Mouse (Mus musculus) gonadal fat pad, adult 2 months (tissue): ENCODE measurements around the gene Kdm4b. TPM values are rescaled to one million over a fixed set of nuclear protein-coding genes. Genes with fewer than 3 reads are reported as not detected.
A peak's percentile ranks its signal among the peaks of the same experiment; 100 is the strongest.

Source experiments
- DNase-seq: peaks from one replicate; pipeline ENCODE4 v3.0.0-alpha.2; 2012; ENCODE audit warnings: low read depth
- polyA plus RNA-seq: library from polyadenylated mRNA; depleted of rRNA; stranded (reverse); fragments of >200 nt; gene quantifications from 2 replicates; pipeline ENCODE4 v1.2.3, GENCODE M21; 2012; rRNA removed

Kdm4b gene
- 50.5 and 51.0 TPM in 2 replicates for polyA plus RNA-seq

GRCm38 (mm10) chr17:56325450-56326152, at the start of gene Kdm4b:
Kdm4b (plus strand) TSS chr17:56326062.
- DNase-seq: peak; percentile 94

DNA sequence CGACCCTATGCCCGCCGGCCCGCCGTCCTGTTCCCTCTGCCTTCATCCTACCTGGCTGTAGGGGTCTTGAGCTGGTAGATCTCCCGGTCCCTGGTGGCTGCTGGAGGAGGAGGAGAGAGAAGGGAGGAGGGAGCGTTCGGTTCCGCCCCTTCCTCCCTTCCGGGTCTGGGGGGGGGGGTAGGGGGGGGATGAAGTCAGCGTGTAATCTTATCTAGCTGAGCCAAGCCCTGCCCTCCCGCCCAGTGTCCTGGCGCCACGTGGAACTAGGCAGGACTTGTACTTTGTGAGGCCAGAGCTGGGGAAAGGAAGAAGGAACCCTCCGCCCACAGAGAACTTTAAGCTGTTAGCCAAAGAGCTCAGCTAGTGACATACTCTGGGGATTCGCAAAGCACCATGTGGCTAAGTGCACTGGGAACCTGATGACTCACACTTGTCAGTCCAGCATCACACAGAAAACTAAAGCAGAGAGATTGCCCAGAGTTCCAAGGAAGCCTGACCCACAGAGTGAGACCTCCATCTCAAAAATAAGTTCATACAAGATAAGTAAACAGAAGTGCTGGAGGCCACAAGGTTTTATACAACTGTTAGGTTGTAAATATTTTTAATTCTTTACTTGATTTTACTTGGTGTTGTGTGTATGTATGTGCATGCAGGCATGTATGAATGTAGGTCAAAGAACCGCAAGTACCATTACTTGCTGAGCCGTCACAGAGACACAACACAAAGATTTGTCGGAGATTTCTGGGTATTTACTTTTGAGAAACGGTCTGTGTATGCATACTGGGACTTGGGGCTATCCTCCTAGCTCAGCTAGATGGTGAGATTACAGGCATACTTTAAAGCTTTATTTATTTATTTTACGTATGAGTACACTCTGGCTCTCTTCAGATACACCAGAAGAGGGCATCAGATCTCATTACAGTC, 49.0 kb upstream of the Kdm4b start, which contains the start of gene Ticam1:
Gene Ticam1 (minus strand): TSS at position 144 of the 924 bp plus-strand sequence.
- peak; percentile 83 for DNase-seq

DNA sequence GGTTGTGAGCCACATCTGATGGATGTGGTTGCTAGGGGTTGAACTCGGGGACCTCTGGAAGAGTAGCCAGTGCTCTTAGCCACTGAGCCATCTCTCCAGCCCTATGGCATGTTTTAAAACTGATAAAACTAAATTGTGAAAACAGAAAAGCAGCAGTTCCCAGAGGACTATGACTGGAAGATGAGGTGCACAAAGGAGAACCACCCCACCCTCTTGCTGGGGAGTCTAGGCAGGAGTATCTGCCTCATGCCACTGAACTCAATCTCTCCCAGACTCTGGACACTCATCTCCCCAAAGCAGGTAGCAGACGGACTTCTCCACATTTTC, 48.3 kb upstream of the Kdm4b start:
- DNase-seq: no peak

DNA sequence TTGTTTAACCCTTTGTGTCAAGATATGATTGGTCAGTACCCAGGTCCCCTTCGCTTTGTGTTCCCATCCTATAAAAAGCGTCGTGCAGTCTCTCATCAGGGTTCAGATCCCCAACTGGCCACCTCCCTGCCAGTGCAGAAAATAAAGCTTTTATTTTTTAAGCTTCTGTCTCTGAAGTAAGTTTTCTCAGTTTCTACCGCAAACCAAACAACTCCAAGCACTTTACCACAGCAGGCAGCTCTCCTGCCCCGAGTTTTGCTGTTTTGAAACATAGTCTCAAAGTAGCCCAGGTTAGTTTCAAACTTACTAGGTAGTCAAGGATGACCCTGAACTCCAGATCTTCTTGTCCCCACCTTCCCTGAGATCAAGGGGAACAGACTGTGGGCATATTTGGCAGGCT, 47.5 kb upstream of the Kdm4b start:
- no peak for DNase-seq

DNA sequence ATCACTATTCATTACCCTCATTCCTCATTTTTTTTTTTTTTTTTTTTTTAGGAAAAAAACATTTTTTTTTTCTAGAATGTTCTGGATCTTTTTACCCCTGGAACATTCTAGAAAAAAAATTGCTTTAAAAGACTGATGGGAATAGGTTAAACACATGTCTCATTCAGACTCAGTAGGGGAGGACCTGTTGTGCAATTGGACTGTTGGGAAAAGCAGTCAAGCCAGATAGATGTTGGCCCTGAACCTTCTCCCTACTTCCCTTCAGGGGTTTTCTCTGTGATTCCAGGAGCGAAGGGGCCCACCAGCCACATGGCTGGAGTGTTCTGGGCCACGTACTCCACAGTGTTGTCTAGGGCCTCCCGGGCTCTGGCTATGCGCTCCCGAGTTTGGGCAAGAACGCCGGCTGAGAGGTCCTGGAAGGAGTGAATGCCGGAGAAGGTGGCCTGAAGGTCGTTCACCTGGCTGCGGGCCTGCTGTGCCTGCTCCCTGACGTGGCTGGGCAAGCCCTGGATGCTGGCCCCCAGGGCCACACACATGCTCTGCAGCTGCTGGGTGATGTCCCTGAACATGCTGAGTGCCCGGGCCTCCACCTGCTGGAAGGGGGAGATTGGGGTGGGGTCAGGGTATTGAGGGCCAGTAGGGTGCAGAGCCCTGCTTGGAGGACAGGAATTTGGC, 46.2 kb upstream of the Kdm4b start:
- DNase-seq: no peak

GRCm38 (mm10) chr17:56281193-56281592, 44.7 kb upstream of the Kdm4b start:
- DNase-seq: no peak

DNA sequence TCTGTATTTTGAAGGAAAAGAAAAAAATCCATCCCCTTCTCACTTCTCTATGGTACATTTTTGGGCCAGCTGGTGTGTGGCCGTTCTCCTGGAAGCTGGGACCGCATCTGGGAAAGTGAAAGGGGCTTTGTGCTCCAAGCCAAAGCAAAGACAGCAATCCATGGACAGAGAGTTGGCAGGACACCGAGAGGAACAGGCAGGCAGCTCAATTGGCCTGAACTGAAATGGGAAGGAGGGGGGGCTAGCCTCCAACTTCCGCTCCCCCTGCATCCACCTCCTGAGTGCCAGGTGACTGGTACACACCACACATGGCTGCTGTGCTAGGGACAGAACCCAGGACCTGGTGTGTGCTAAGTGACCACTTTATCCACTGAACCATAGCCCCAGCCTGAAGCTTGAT, 43.1 kb upstream of the Kdm4b start:
- DNase-seq: no peak

- DNase-seq: no peak
Observed at GRCm38 (mm10) chr17:56283316-56283715, 42.5 kb upstream of the Kdm4b start.

DNA sequence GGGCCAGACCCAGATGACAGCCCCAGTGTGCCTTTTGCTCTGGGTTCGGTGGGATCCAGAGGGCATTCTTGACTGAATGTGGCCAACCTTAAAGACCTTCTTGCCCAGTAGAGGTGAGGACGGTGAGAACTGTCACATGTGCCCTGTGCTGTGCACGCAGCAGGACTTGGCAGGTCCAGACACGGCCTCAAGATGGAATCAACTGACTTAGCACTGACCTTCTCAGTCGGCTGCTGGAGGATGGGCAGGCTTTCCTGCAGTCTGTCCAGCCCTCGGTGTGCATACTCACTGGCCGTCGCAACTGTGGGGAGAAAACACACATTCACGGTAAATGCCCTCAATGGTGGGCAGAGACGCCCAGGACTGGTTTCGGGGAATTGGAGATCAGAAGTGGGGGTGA, 39.9 kb upstream of the Kdm4b start:
- no peak for DNase-seq

DNA sequence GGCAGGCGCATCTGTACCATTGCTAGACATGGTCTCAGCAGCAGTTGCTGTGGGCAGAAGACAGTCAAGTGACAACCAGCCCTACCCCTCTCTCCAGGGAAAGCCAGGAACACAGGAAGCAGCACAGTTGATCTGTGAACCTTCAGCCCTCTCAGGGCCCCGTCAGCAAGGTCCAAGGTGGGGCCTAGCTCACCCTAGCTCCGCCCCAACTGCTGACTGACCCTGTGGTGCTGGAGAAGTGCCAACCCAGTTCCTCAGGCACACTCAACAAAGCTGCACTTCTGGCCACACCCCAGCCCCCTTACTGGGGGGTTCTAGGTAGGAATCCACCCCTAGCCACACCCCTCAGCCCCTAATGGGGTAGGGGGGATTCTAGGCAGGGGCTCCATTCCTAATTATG, 38.0 kb upstream of the Kdm4b start:
- DNase-seq: no peak

DNA sequence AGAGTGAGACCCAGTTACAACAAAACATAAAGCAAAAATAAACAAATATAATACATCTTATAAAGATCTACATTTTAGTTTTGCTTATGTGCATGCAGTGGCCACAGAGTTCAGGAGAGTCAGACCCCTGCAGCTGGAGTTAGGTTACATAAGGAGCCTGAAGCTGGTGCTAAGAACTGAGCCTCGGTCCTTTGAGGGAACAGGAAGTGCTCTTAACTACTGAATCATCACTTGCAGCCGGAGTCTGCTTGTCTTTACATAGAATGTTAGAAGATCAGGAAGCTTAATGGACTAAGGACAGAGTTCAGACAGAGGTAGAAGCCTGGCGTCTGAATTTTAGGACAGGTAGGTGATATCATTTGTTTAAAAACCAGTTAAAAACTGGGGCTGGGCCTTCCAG, 37.0 kb upstream of the Kdm4b start:
- DNase-seq: no peak

GRCm38 (mm10) chr17:56289371-56290331, 36.2 kb upstream of the Kdm4b start:
- DNase-seq: no peak

- DNase-seq: no peak
Observed at GRCm38 (mm10) chr17:56290388-56291170, 35.3 kb upstream of the Kdm4b start.

- DNase-seq: no peak
Observed at GRCm38 (mm10) chr17:56291171-56291511, 34.7 kb upstream of the Kdm4b start.

DNA sequence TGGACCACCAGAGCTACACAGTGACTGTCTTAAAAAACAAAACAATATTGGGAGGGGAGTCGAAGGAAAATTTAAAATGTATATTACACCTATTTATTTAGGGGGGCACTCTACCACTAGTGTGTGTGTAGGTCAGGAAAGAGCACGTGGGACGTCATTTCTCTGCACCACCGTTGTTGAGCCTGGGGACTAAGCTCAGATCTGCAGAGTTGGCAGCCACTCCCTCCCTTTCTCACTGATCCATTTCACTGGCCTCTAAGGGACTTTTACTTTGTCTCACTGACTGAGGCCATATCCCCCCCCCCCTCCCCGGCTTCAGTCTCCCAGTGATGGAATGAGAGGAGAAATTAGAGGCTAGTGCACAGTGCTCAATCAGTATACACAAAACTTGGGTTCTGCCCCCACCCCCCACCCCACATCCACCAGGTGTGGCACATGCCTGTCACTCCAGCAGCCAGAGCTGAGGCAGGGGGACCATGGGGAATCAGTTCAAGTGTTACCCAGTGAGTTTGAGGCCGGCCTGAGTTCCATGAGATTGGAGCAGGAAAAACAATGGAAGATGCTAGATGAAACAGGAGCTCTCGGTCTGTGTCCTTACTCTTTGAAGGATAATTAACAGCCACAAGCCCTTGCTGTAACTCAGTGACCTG, 33.9 kb upstream of the Kdm4b start:
- no peak for DNase-seq

- no peak for DNase-seq
Observed at GRCm38 (mm10) chr17:56292531-56293222, 33.2 kb upstream of the Kdm4b start, which contains the start of gene Plin3. Plin3 (minus strand) TSS chr17:56292873.

DNA sequence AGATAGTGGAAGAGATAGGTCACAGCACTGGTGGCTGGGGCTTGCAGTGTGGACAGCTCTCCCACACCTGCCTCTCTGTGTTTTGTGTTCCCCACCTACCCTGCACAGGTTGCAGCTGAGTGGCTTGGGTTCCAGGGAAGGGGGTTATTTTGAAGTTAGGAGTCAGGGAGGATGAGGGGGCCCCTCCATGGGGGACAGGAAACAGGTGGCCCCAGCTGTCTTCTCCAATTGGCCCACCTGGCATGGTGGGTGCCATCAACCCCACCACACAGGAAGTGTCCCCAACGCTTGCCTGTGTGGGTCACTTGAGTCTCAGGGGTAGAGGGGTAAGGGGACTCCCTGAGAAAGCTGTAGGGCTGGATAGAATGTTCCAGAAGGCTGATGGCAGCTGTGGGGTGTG, 32.6 kb upstream of the Kdm4b start:
- no peak for DNase-seq

DNA sequence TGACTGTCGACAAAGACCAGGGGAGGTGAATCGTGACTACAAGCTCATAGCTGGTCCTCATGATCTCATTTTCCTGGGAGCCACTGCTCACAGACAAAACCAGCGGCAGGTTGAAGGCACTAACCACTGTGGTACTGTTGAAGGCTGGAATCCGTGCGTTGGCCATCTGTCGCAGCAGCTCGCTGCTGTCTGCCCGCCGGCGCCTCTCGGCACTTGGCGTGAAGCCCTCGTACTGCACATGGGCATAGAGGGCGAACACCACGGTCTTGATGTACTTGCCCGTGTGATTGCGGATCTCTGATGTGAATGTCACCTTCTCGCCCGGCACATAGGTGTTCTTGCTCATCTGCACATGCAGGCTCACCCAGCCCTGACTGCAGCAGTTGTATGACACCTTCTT, 31.6 kb upstream of the Kdm4b start:
- no peak for DNase-seq

DNA sequence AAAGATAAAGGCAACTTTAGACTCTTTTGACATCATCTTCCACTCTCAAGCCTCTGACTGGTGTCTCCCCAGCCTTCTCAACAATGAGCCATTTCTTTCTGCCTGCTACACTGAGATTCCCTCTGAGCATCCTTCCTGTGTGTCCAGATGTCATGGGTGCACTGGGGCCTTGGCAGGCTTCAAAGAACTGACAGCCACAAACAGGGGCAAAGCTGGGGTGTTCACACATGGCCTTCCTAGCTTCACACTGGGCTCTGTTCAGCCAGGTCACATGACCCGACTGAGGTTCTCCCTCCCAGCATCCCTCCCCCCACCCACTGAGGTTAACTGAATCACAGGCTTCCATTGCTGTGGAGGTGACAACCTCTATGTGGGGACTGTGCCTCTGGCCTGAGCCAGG, 29.7 kb upstream of the Kdm4b start:
- no peak for DNase-seq
